Mouse (Mus musculus): ENCODE measurements around the gene Axin2.

GRCm38 (mm10) chr11:108930612-108931011 lies 10.5 kb downstream of the Axin2 start:
- no peak for TF ChIP-seq CTCF (IDR thresholded peaks at IDR 0.05; ENCODE audit: low read depth, low read length)
- TF ChIP-seq POLR2A (IDR thresholded peaks at IDR 0.05; ENCODE audit: borderline replicate concordance, low read depth, low read length): no peak
